Mouse (Mus musculus): Measurements from ENCODE around the gene Nr2c1. TPM values are rescaled to one million over a fixed set of nuclear protein-coding genes. Genes with fewer than 3 reads are reported as not detected.

The Nr2c1 gene
- polyA plus RNA-seq, 1 experiment from 2014 or later: 8.3 TPM

GRCm38 (mm10) chr10:94235200-94235599 is 87.4 kb downstream of the Nr2c1 start:
- no peaks in the 10 kb centered on the region for H3K36me3 ChIP-seq
- no peaks in the 10 kb centered on the region for H3K4me1 ChIP-seq (replicated peaks)
- H3K9ac ChIP-seq: no peak overlapping the region
- no peaks in the 10 kb centered on the region for H3K9me3 ChIP-seq
- no peak overlapping the region for H3K27ac ChIP-seq
- no peaks in the 10 kb centered on the region for H3K27me3 ChIP-seq (replicated peaks)
- ATAC-seq: no peak
- WGBS: 26% methylated on average over 4 of the region's 4 CpGs
- H3K4me3 ChIP-seq (replicated peaks): no peak overlapping the region
- H3K4me2 ChIP-seq (replicated peaks): no peak overlapping the region

- Histone ChIP-seq H3K27ac (no peak overlapping the region), H3K27me3 (replicated peaks) (no peaks in the 10 kb centered on the region), H3K36me3 (no peaks in the 10 kb centered on the region), H3K9ac (no peak overlapping the region), H3K4me1 (replicated peaks) (no peaks in the 10 kb centered on the region), H3K9me3 (no peaks in the 10 kb centered on the region), H3K4me3 (replicated peaks) (no peak overlapping the region), H3K4me2 (replicated peaks) (no peak overlapping the region)
- 74% methylated on average over 2 of the region's 2 CpGs for WGBS
- ATAC-seq: no peak
These were observed 93.5 kb downstream of the Nr2c1 start for GRCm38 (mm10) chr10:94241346-94241745.

Other genes with a start within 250 kb of the Nr2c1 start
- 18.6 and 20.1 TPM in 2 replicates for gene Vezt, start 112.2 kb upstream of the Nr2c1 start, polyA plus RNA-seq (2015; fragmentation: Nextera tagmentation; extraction: Ambion mirVana)
- 3.1 and 3.4 TPM in 2 replicates for gene Fgd6, start 112.0 kb upstream of the Nr2c1 start, polyA plus RNA-seq (2015; fragmentation: Nextera tagmentation; extraction: Ambion mirVana)
- 409 and 413 TPM in 2 replicates for gene Ndufa12, start 50.7 kb downstream of the Nr2c1 start, polyA plus RNA-seq (2015; fragmentation: Nextera tagmentation; extraction: Ambion mirVana)
- not detected in 2 replicates for gene Gm4792, start 150.7 kb downstream of the Nr2c1 start, polyA plus RNA-seq (2015; fragmentation: Nextera tagmentation; extraction: Ambion mirVana)
- gene Tmcc3, start 163.9 kb downstream of the Nr2c1 start, polyA plus RNA-seq (2015; fragmentation: Nextera tagmentation; extraction: Ambion mirVana): 8.6 and 9.2 TPM in 2 replicates